Mouse (Mus musculus) heart, embryonic 16.5 days (tissue): Measurements from ENCODE around the gene Sorbs2. TPM values are rescaled to one million over a fixed set of nuclear protein-coding genes. Genes with fewer than 3 reads are reported as not detected.

Experiments used
- ATAC-seq: fragments of 200-750 bp; cut with Nextera tagmentation; replicated peaks from 2 replicates; pipeline ENCODE4 v1.8.0; 2017; ENCODE audit warnings: moderate number of reproducible peaks; ENCODE audit not compliant: insufficient read depth, low FRiP score; ENCODE audit errors: extremely low read depth
- H3K27ac ChIP-seq: fragments of 300-500 bp; sonication (generic); 2 replicates; pipeline ENCODE4 v1.5.1; 2014; ENCODE audit warnings: mild to moderate bottlenecking, low read length, control low read depth, moderate library complexity
- H3K27me3 ChIP-seq: fragments of 300-500 bp; sonication (generic); 2 replicates; pipeline ENCODE4 v1.6.1; 2014; ENCODE audit warnings: low read length, mixed read lengths; ENCODE audit not compliant: control insufficient read depth, insufficient read depth
- H3K36me3 ChIP-seq: fragments of 300-500 bp; sonication (generic); 2 replicates; pipeline ENCODE4 v1.6.1; 2014; ENCODE audit not compliant: control insufficient read depth, insufficient read depth
- H3K4me1 ChIP-seq: fragments of 300-500 bp; sonication (generic); 2 replicates; pipeline ENCODE4 v1.6.1; 2014; ENCODE audit warnings: low read length, mixed read lengths; ENCODE audit not compliant: control insufficient read depth, insufficient read depth
- H3K4me2 ChIP-seq: fragments of 300-500 bp; sonication (generic); 2 replicates; pipeline ENCODE4 v1.6.1; 2014; ENCODE audit warnings: low read depth, mild to moderate bottlenecking, control low read depth, low read length
- H3K4me3 ChIP-seq: fragments of 300-500 bp; sonication (generic); 2 replicates; pipeline ENCODE4 v1.5.1; 2014; ENCODE audit warnings: mild to moderate bottlenecking, control low read depth, low read length
- H3K9ac ChIP-seq: fragments of 300-500 bp; sonication (generic); 2 replicates; pipeline ENCODE4 v1.6.1; 2014; ENCODE audit warnings: low read length, control low read depth
- H3K9me3 ChIP-seq: fragments of 300-500 bp; sonication (generic); replicated peaks from 2 replicates; pipeline ENCODE4 v1.6.1; 2016; ENCODE audit warnings: low read length; ENCODE audit not compliant: control insufficient read depth
- WGBS: fragments of 180-500 bp; shearing (Covaris S2); extraction: QIAGEN DNeasy Blood & Tissue Kit; methylation state at CpG from one replicate; pipeline ENCODE4 v1.1.7; 2014; 5-methylcytosine and 5-hydroxymethylcytosine counted together
- polyA plus RNA-seq: library from polyadenylated mRNA; unstranded; fragments of >200 nt; fragmentation: Nextera tagmentation; extraction: Ambion mirVana; gene quantifications from 2 replicates; pipeline ENCODE4 v1.2.1, GENCODE M21; 2015

Gene Sorbs2
- polyA plus RNA-seq, 1 experiment from 2014 or later, result 316 TPM

- Histone ChIP-seq H3K4me2 (no peak overlapping the region), H3K9me3 (no peaks in the 10 kb centered on the region), H3K4me3 (no peak overlapping the region), H3K4me1 (peaks cover 18% of the 10 kb centered on the region), H3K27ac (no peak overlapping the region), H3K36me3 (no peaks in the 10 kb centered on the region), H3K27me3 (no peaks in the 10 kb centered on the region), H3K9ac (no peak overlapping the region)
- ATAC-seq, result no peak
- 70% methylated on average over 5 of the region's 5 CpGs for WGBS
Observed at GRCm38 (mm10) chr8:45730795-45731194, 223.2 kb downstream of the Sorbs2 start.

GRCm38 (mm10) chr8:45734071-45734470 lies 226.5 kb downstream of the Sorbs2 start:
- peak overlapping the region; percentile 21 for H3K4me2 ChIP-seq

GRCm38 (mm10) chr8:45737266-45737665 lies 229.7 kb downstream of the Sorbs2 start:
- peak overlapping the region; percentile 26 for H3K27ac ChIP-seq
- peak; percentile 49; the same call in 1 of the 2 replicates for ATAC-seq
- WGBS, result 61% methylated on average over 2 of the region's 2 CpGs
- H3K4me3 ChIP-seq, result no peak overlapping the region
- H3K36me3 ChIP-seq, result peaks cover 4% of the 10 kb centered on the region
- H3K4me2 ChIP-seq, result no peak overlapping the region
- no peaks in the 10 kb centered on the region for H3K27me3 ChIP-seq
- H3K9ac ChIP-seq, result no peak overlapping the region
- H3K9me3 ChIP-seq, result no peaks in the 10 kb centered on the region
- H3K4me1 ChIP-seq, result peaks cover 32% of the 10 kb centered on the region

More at GRCm38 (mm10) chr8:45734071-45734470, 226.5 kb downstream of the Sorbs2 start:
- Histone ChIP-seq H3K9me3 (no peaks in the 10 kb centered on the region), H3K27me3 (no peaks in the 10 kb centered on the region), H3K9ac (no peak overlapping the region), H3K36me3 (peaks cover 2% of the 10 kb centered on the region), H3K4me1 (peaks cover 23% of the 10 kb centered on the region), H3K4me3 (no peak overlapping the region), H3K27ac (peak overlapping the region; percentile 70)
- ATAC-seq, result no peak
- WGBS, result 46% methylated on average over 8 of the region's 8 CpGs

GRCm38 (mm10) chr8:45743326-45743725 lies 235.7 kb downstream of the Sorbs2 start:
- Histone ChIP-seq H3K9me3 (no peaks in the 10 kb centered on the region), H3K4me3 (no peak overlapping the region), H3K36me3 (peaks cover 15% of the 10 kb centered on the region), H3K4me2 (no peak overlapping the region), H3K27me3 (no peaks in the 10 kb centered on the region), H3K27ac (no peak overlapping the region), H3K4me1 (peaks cover 10% of the 10 kb centered on the region), H3K9ac (no peak overlapping the region)
- 71% methylated on average over 2 of the region's 2 CpGs for WGBS
- no peak for ATAC-seq

GRCm38 (mm10) chr8:45743739-45744138 lies 236.2 kb downstream of the Sorbs2 start:
- no peak for ATAC-seq
- H3K36me3 ChIP-seq, result peaks cover 20% of the 10 kb centered on the region; the same call in 1 of the 2 replicates
- no peak overlapping the region for H3K4me2 ChIP-seq
- peaks cover 10% of the 10 kb centered on the region for H3K4me1 ChIP-seq
- no peaks in the 10 kb centered on the region for H3K27me3 ChIP-seq
- H3K9ac ChIP-seq, result no peak overlapping the region
- H3K27ac ChIP-seq, result no peak overlapping the region
- H3K9me3 ChIP-seq, result no peaks in the 10 kb centered on the region
- H3K4me3 ChIP-seq, result no peak overlapping the region

GRCm38 (mm10) chr8:45751512-45752502 lies 244.2 kb downstream of the Sorbs2 start:
- H3K4me1 ChIP-seq, result no peaks in the 10 kb centered on the region
- H3K27ac ChIP-seq, result no peak overlapping the region
- no peak overlapping the region for H3K9ac ChIP-seq
- H3K4me2 ChIP-seq, result no peak overlapping the region
- no peaks in the 10 kb centered on the region for H3K27me3 ChIP-seq
- H3K4me3 ChIP-seq, result no peak overlapping the region
- H3K36me3 ChIP-seq, result peaks cover 25% of the 10 kb centered on the region; the same call in 1 of the 2 replicates
- WGBS, result 71% methylated on average over 12 of the region's 12 CpGs
- no peak for ATAC-seq
- no peaks in the 10 kb centered on the region for H3K9me3 ChIP-seq

- ATAC-seq, result no peak
- Histone ChIP-seq H3K27me3 (no peaks in the 10 kb centered on the region), H3K4me2 (no peak overlapping the region)
Observed at GRCm38 (mm10) chr8:45755482-45755881, 247.9 kb downstream of the Sorbs2 start.

GRCm38 (mm10) chr8:45755972-45756371 lies 248.4 kb downstream of the Sorbs2 start:
- no peak overlapping the region for H3K9ac ChIP-seq
- ATAC-seq, result no peak
- no peaks in the 10 kb centered on the region for H3K4me1 ChIP-seq
- H3K27me3 ChIP-seq, result no peaks in the 10 kb centered on the region
- no peaks in the 10 kb centered on the region for H3K9me3 ChIP-seq
- H3K4me3 ChIP-seq, result no peak overlapping the region
- H3K4me2 ChIP-seq, result no peak overlapping the region
- no peak overlapping the region for H3K27ac ChIP-seq
- 85% methylated on average over 7 of the region's 7 CpGs for WGBS
- peaks cover 27% of the 10 kb centered on the region for H3K36me3 ChIP-seq

More at GRCm38 (mm10) chr8:45755482-45755881, 247.9 kb downstream of the Sorbs2 start:
- Histone ChIP-seq H3K4me1 (no peaks in the 10 kb centered on the region), H3K27ac (no peak overlapping the region), H3K9me3 (no peaks in the 10 kb centered on the region), H3K4me3 (no peak overlapping the region), H3K9ac (no peak overlapping the region), H3K36me3 (peaks cover 24% of the 10 kb centered on the region)
- WGBS, result 88% methylated on average over 9 of the region's 9 CpGs

- Histone ChIP-seq H3K27me3 (no peaks in the 10 kb centered on the region), H3K4me3 (no peak overlapping the region), H3K9me3 (no peaks in the 10 kb centered on the region), H3K36me3 (peaks cover 24% of the 10 kb centered on the region), H3K4me2 (no peak overlapping the region), H3K27ac (no peak overlapping the region), H3K9ac (no peak overlapping the region), H3K4me1 (peaks cover 18% of the 10 kb centered on the region)
- WGBS, result 80% methylated on average over 9 of the region's 9 CpGs
- ATAC-seq, result no peak
Observed at GRCm38 (mm10) chr8:45760622-45761021, 253.0 kb downstream of the Sorbs2 start.
